Mouse (Mus musculus): Measurements from ENCODE around the gene Runx3. TPM values are rescaled to one million over a fixed set of nuclear protein-coding genes. Genes with fewer than 3 reads are reported as not detected.

Runx3 gene
- polyA plus RNA-seq, 1 experiment = 1.4 TPM

- whole genome bisulfite sequencing = 6% methylated on average over 14 of the region's 14 CpGs
- H3K4me1 ChIP-seq (ENCODE audit: control insufficient read depth, insufficient read depth, low read length) = no peaks in the 10 kb centered on the region
- H3K4me3 ChIP-seq (ENCODE audit: insufficient read depth, low read depth, low read length) = peak overlapping the region; percentile 8; the same call in 1 of the 2 replicates
- peak; percentile 29 for DNase-seq
- TF ChIP-seq CTCF (conservative IDR thresholded peaks at IDR 0.05; ENCODE audit: insufficient read depth, insufficient read length, low read depth, low read length) (no peak), POLR2A (IDR thresholded peaks at IDR 0.05; ENCODE audit: low read depth, low read length) (no peak)
- no peak overlapping the region for H3K27ac ChIP-seq (ENCODE audit: insufficient read depth, low read depth, low read length)
- no peaks in the 10 kb centered on the region for H3K36me3 ChIP-seq (ENCODE audit: control insufficient read depth, insufficient read depth, low read length)
- H3K27me3 ChIP-seq (replicated peaks; ENCODE audit: control insufficient read depth, insufficient read depth, low read length) = no peaks in the 10 kb centered on the region; the same call in 1 of the 2 replicates
Observed at GRCm38 (mm10) chr4:135203279-135203678, 82.8 kb downstream of the Runx3 start.

DNA sequence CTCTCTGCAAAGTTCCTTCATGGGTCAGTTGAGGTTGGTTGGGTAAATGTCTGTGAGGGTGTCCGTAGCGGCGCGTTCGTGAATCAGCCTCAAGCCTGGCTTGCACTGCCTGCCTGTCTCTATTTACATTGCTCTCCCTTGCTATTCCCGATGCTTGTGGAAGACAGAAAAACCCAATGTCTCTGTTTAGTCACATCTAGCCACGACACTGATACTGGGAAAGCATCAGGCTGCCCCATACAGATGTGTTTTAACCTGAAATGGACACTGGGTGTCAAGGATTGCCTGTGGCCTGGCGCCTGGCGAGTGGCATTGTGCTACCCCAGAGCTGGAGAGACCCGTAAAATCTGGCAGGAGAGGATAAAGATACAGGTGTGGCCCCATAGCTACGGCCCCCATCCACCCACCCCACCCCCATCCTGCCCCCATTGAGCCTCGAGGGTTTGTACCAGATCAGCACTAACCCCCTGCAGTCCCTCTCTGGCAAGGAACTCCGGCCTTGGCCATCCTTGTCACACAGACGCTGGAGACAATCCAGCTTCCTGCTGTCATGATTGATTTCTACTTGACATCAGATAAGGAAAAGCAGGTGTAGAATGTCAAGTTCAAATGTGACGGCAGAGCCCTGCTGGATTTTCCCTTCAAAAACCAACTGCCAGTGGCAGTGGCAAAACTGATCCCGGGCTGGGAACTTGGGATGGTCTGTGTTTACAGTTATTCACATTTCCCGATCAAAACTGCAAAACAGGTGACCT lies 83.5 kb downstream of the Runx3 start:
- H3K27ac ChIP-seq (ENCODE audit: insufficient read depth, low read depth, low read length) = no peak overlapping the region
- no peak overlapping the region for H3K4me3 ChIP-seq (ENCODE audit: insufficient read depth, low read depth, low read length)
- H3K4me1 ChIP-seq (ENCODE audit: control insufficient read depth, insufficient read depth, low read length) = no peaks in the 10 kb centered on the region
- no peaks in the 10 kb centered on the region for H3K36me3 ChIP-seq (ENCODE audit: control insufficient read depth, insufficient read depth, low read length)
- TF ChIP-seq POLR2A (IDR thresholded peaks at IDR 0.05; ENCODE audit: low read depth, low read length) = no peak
- TF ChIP-seq CTCF (conservative IDR thresholded peaks at IDR 0.05; ENCODE audit: insufficient read depth, insufficient read length, low read depth, low read length) = no peak
- DNase-seq = no peak
- no peaks in the 10 kb centered on the region; the same call in 1 of the 2 replicates for H3K27me3 ChIP-seq (replicated peaks; ENCODE audit: control insufficient read depth, insufficient read depth, low read length)
- 30% methylated on average over 17 of the region's 17 CpGs for WGBS

GRCm38 (mm10) chr4:135204666-135205065 lies 84.2 kb downstream of the Runx3 start:
- Histone ChIP-seq H3K27me3 (replicated peaks; ENCODE audit: control insufficient read depth, insufficient read depth, low read length) (no peaks in the 10 kb centered on the region; the same call in 1 of the 2 replicates), H3K27ac (ENCODE audit: insufficient read depth, low read depth, low read length) (no peak overlapping the region), H3K4me1 (ENCODE audit: control insufficient read depth, insufficient read depth, low read length) (no peaks in the 10 kb centered on the region), H3K36me3 (ENCODE audit: control insufficient read depth, insufficient read depth, low read length) (no peaks in the 10 kb centered on the region), H3K4me3 (ENCODE audit: insufficient read depth, low read depth, low read length) (no peak overlapping the region)
- no peak for DNase-seq
- TF ChIP-seq CTCF (conservative IDR thresholded peaks at IDR 0.05; ENCODE audit: insufficient read depth, insufficient read length, low read depth, low read length) = no peak
- TF ChIP-seq POLR2A (IDR thresholded peaks at IDR 0.05; ENCODE audit: low read depth, low read length) = no peak
- 74% methylated on average over 5 of the region's 5 CpGs for WGBS

DNA sequence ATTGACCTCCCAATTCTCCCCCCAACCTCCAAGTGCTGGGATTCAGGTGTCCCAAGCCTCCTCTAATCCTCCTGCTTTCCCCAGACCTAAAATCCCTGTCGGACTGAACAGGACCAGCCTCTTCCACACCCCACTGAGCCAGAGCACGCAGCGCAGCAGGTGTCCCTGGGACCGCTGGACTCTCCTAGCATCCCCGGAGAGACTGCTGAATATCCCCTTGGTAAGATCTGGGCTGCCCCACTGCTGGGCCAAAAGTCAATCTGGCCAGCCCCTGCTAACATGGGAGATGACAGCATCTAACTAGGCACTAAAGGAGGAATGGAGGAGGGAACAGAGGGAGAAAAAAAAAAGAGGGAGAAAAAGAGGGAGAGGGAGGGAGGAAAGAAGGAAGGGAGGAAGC lies 84.8 kb downstream of the Runx3 start:
- no peak for DNase-seq
- no peak for TF ChIP-seq POLR2A (IDR thresholded peaks at IDR 0.05; ENCODE audit: low read depth, low read length)
- TF ChIP-seq CTCF (conservative IDR thresholded peaks at IDR 0.05; ENCODE audit: insufficient read depth, insufficient read length, low read depth, low read length) = no peak
- H3K4me3 ChIP-seq (ENCODE audit: insufficient read depth, low read depth, low read length) = no peak overlapping the region
- no peaks in the 10 kb centered on the region for H3K36me3 ChIP-seq (ENCODE audit: control insufficient read depth, insufficient read depth, low read length)
- 36% methylated on average over 5 of the region's 5 CpGs for WGBS
- no peaks in the 10 kb centered on the region; the same call in 1 of the 2 replicates for H3K27me3 ChIP-seq (replicated peaks; ENCODE audit: control insufficient read depth, insufficient read depth, low read length)
- no peak overlapping the region for H3K27ac ChIP-seq (ENCODE audit: insufficient read depth, low read depth, low read length)
- H3K4me1 ChIP-seq (ENCODE audit: control insufficient read depth, insufficient read depth, low read length) = no peaks in the 10 kb centered on the region

GRCm38 (mm10) chr4:135205711-135206600 lies 85.5 kb downstream of the Runx3 start:
- H3K4me1 ChIP-seq (ENCODE audit: control insufficient read depth, insufficient read depth, low read length) = no peaks in the 10 kb centered on the region
- no peaks in the 10 kb centered on the region; the same call in 1 of the 2 replicates for H3K27me3 ChIP-seq (replicated peaks; ENCODE audit: control insufficient read depth, insufficient read depth, low read length)
- H3K27ac ChIP-seq (ENCODE audit: insufficient read depth, low read depth, low read length) = no peak overlapping the region
- H3K36me3 ChIP-seq (ENCODE audit: control insufficient read depth, insufficient read depth, low read length) = no peaks in the 10 kb centered on the region
- peak; percentile 92 for DNase-seq
- H3K4me3 ChIP-seq (ENCODE audit: insufficient read depth, low read depth, low read length) = peak overlapping the region; percentile 21; the same call in 1 of the 2 replicates
- TF ChIP-seq POLR2A (IDR thresholded peaks at IDR 0.05; ENCODE audit: low read depth, low read length) (no peak), CTCF (conservative IDR thresholded peaks at IDR 0.05; ENCODE audit: insufficient read depth, insufficient read length, low read depth, low read length) (peak; percentile 75)
- WGBS = 5% methylated on average over 47 of the region's 47 CpGs

DNA sequence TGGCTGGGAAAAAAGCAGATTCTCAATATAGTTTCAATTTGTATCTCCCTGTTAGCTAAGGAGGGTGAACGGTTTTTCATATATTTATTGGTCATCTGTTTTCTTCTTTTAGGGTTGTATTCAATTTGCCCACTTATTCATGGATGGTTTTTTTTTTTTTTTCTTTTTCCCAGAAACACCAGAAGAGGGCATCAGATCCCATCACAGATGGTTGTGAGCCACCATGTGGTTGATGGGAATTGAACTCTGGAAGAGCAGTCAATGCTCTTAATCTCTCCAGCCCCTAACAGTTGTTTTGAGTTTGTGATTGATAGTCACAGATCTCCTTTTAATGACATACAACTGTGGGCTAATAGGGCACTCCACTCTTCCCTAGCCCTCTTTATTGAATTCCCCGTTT lies 89.4 kb downstream of the Runx3 start:
- H3K27me3 ChIP-seq (replicated peaks; ENCODE audit: control insufficient read depth, insufficient read depth, low read length) = no peaks in the 10 kb centered on the region; the same call in 1 of the 2 replicates
- H3K4me1 ChIP-seq (ENCODE audit: control insufficient read depth, insufficient read depth, low read length) = no peaks in the 10 kb centered on the region
- H3K4me3 ChIP-seq (ENCODE audit: insufficient read depth, low read depth, low read length) = no peak overlapping the region
- no peak overlapping the region for H3K27ac ChIP-seq (ENCODE audit: insufficient read depth, low read depth, low read length)
- TF ChIP-seq POLR2A (IDR thresholded peaks at IDR 0.05; ENCODE audit: low read depth, low read length) (no peak), CTCF (conservative IDR thresholded peaks at IDR 0.05; ENCODE audit: insufficient read depth, insufficient read length, low read depth, low read length) (no peak)
- 76% methylated on average over 2 of the region's 2 CpGs for WGBS
- H3K36me3 ChIP-seq (ENCODE audit: control insufficient read depth, insufficient read depth, low read length) = no peaks in the 10 kb centered on the region
- DNase-seq = no peak

DNA sequence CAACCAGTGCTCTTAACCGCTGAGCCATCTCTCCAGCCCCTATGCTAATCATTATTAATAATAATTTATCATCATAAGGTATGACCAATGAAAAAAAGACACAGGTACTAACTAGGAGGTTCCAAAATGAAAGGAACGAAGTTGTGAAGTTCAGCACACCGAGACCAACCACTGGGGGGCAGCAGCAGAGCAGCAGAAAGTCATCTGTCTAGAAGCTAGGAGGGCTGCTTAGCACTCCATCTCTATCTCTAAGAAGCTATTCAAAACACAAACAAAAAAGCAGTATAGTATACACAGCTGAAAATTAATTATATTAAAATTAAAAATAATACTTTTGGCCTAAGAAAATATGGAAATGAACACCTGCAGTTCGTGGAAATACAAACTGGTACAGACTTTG lies 99.2 kb downstream of the Runx3 start:
- Histone ChIP-seq H3K27ac (ENCODE audit: insufficient read depth, low read depth, low read length) (no peak overlapping the region), H3K36me3 (ENCODE audit: control insufficient read depth, insufficient read depth, low read length) (peaks cover 8% of the 10 kb centered on the region), H3K4me3 (ENCODE audit: insufficient read depth, low read depth, low read length) (no peak overlapping the region), H3K27me3 (replicated peaks; ENCODE audit: control insufficient read depth, insufficient read depth, low read length) (no peaks in the 10 kb centered on the region), H3K4me1 (ENCODE audit: control insufficient read depth, insufficient read depth, low read length) (peaks cover 15% of the 10 kb centered on the region; the same call in 1 of the 2 replicates)
- DNase-seq = peak; percentile 83
- WGBS = 31% methylated on average over 4 of the region's 4 CpGs
- TF ChIP-seq POLR2A (IDR thresholded peaks at IDR 0.05; ENCODE audit: low read depth, low read length) (no peak), CTCF (conservative IDR thresholded peaks at IDR 0.05; ENCODE audit: insufficient read depth, insufficient read length, low read depth, low read length) (peak; percentile 92)

Data from kidney, adult 2 months (tissue).